Mouse (Mus musculus) heart, adult 8-10 months (tissue): ENCODE results near the gene Whamm. TPM values are rescaled to one million over a fixed set of nuclear protein-coding genes. Genes with fewer than 3 reads are reported as not detected.
A peak's percentile ranks its signal among the peaks of the same experiment; 100 is the strongest.

Experiments used
- DNase-seq: peaks from one replicate; pipeline ENCODE4 v3.0.0; 2022; ENCODE audit warnings: low spot score
- total RNA-seq, 4 experiments: library from RNA; stranded (reverse); gene quantifications; 2 replicates each; pipeline ENCODE4 v1.2.4; 2022

The Whamm gene
- total RNA-seq, 4 experiments from 2014 or later = 7.8 to 10.2 (median 8.4) TPM

GRCm38 (mm10) chr7:81596086-81596485 is 25.0 kb downstream of the Whamm start:
- no peak for DNase-seq

GRCm38 (mm10) chr7:81597660-81598059 is 26.6 kb downstream of the Whamm start:
- no peak for DNase-seq

- DNase-seq = no peak
These were observed 28.6 kb downstream of the Whamm start for GRCm38 (mm10) chr7:81599379-81600280.

- no peak for DNase-seq
These were observed 33.9 kb downstream of the Whamm start for GRCm38 (mm10) chr7:81604991-81605390.

- no peak for DNase-seq
These were observed 34.4 kb downstream of the Whamm start for GRCm38 (mm10) chr7:81605489-81605888.

- no peak for DNase-seq
These were observed 35.4 kb downstream of the Whamm start for GRCm38 (mm10) chr7:81606452-81606851.

GRCm38 (mm10) chr7:81610125-81610524 is 39.1 kb downstream of the Whamm start:
- no peak for DNase-seq

GRCm38 (mm10) chr7:81612856-81613635 is 42.0 kb downstream of the Whamm start:
- no peak for DNase-seq

GRCm38 (mm10) chr7:81615031-81615430 is 44.0 kb downstream of the Whamm start:
- DNase-seq = no peak

- no peak for DNase-seq
These were observed 51.7 kb downstream of the Whamm start for GRCm38 (mm10) chr7:81622793-81623192.

GRCm38 (mm10) chr7:81623767-81624166 is 52.7 kb downstream of the Whamm start:
- no peak for DNase-seq

- DNase-seq = no peak
These were observed 55.4 kb downstream of the Whamm start for GRCm38 (mm10) chr7:81626460-81626859.

- DNase-seq = no peak
These were observed 60.2 kb downstream of the Whamm start for GRCm38 (mm10) chr7:81631261-81631660.

GRCm38 (mm10) chr7:81632586-81632985 is 61.5 kb downstream of the Whamm start:
- no peak for DNase-seq

GRCm38 (mm10) chr7:81641101-81641500 is 70.0 kb downstream of the Whamm start:
- DNase-seq = peak; percentile 19

- DNase-seq = no peak
These were observed 73.6 kb downstream of the Whamm start for GRCm38 (mm10) chr7:81644551-81645235.

Other genes with a start within 250 kb of the Whamm start
- 1,000 to 10,000 TPM in 2 of 4 experiments, 100 to 1,000 TPM in 2; 953 to 1,046 (median 1,014) TPM for gene Rps17, start 226.0 kb upstream of the Whamm start, total RNA-seq
- 10 to 100 TPM; 16.6 to 21.5 (median 20.8) TPM for gene Cpeb1, start 115.8 kb upstream of the Whamm start, total RNA-seq
- not detected for gene Ap3b2, start 77.3 kb upstream of the Whamm start, total RNA-seq
- under 1 TPM in 1 of 4 experiments, not detected in 3; 0.80 TPM for gene BC048679, start 73.0 kb upstream of the Whamm start, total RNA-seq
- 100 to 1,000 TPM; 349 to 382 (median 364) TPM for gene Fsd2, start 4.3 kb upstream of the Whamm start, total RNA-seq
- 100 to 1,000 TPM in 2 of 4 experiments, 10 to 100 TPM in 2; 87.9 to 110 (median 104) TPM for gene Homer2, start 136.3 kb downstream of the Whamm start, total RNA-seq
- gene Ramac, start 191.7 kb downstream of the Whamm start, total RNA-seq = 10 to 100 TPM; 24.8 to 28.8 (median 25.8) TPM
- 10 to 100 TPM; 29.1 to 34.0 (median 32.1) TPM for gene 3110040N11Rik, start 218.2 kb downstream of the Whamm start, total RNA-seq